Mouse (Mus musculus) 3T3-L1 (cell line): ENCODE data around the gene Sugp1.
"Not testable (repeated sequence)": the region's sequence is repeated elsewhere in the genome, so short reads cannot be mapped to it uniquely, and the experiment has no call there.

Experiments
- DNase-seq: peaks from one replicate; pipeline ENCODE4 v3.0.0-alpha.2; 2015; ENCODE audit warnings: low read depth, low spot score

Sugp1 gene

GRCm38 (mm10) chr8:70042583-70043455, at the start of gene Sugp1, which contains the start of gene Mau2:
TSS of gene Sugp1 (plus strand) at chr8:70042813.
TSS of gene Mau2 (minus strand) at chr8:70042734.
- DNase-seq: peak; percentile 99

- DNase-seq: no peak
Measured at GRCm38 (mm10) chr8:69995422-69995775, 47.2 kb upstream of the Sugp1 start.

DNA sequence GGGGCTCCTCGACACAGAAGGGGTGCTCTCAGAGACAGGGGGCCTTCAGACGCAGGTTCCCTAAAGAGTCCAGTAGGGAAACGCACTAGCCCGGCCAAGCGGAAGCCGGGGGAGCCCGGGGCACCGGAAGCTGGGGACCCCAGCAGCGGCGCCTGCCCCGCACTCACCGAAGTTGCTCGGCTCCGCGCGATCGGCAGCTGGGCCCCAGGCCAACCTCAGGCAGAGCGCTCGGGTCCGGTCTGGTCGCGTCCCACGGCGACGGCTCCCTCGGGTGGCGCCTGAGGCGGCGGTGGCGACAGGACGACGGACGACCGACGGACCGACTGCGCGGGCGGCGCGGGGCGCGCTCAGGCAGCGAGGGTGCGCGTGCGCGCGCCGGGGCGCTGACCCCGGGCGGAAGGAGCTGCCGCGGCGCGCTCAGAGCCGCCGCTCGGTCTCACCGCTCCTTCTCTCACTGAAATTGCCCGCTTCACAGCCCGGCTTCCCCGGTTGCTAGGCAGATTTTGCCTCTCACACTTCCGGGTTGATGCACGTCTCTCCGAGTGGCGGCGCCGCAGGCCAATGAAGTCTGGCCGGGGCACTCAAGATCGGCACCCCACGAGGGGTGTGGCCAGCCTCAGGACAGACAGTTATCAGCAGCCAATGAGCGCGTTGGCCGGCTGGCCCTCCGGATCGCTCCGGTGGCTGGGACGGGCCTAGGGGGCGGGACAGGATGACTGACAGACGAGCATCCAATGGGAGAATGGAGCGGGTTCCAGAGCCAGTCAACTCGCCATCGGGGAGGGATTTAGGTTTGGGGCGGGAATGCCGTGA, 46.6 kb upstream of the Sugp1 start, which contains the start of gene Gatad2a:
Gene Gatad2a, minus strand, starts transcription at position 609 of the 813 bp plus-strand sequence.
- DNase-seq: peak; percentile 100

GRCm38 (mm10) chr8:69996589-69997285, 45.9 kb upstream of the Sugp1 start:
- no peak for DNase-seq

DNA sequence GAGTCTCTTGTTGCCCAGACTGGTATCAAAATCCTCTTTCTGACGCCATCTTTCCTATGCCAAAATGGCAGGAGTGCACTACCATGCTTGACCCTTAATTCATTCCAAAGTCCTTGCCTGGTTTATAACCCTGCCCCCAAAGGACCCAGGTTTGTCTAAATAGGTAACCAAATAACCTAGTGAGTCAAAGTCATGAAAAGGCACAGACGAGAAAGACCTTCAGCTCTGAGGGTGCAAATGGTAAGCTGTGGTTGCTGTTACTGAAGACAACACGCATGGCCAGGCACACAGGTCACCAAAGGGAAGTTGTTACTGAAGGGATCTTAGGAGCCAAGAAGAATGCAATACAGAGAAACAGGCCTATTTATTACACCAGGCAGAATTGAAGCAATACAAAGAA, 43.9 kb upstream of the Sugp1 start:
- no peak for DNase-seq

DNA sequence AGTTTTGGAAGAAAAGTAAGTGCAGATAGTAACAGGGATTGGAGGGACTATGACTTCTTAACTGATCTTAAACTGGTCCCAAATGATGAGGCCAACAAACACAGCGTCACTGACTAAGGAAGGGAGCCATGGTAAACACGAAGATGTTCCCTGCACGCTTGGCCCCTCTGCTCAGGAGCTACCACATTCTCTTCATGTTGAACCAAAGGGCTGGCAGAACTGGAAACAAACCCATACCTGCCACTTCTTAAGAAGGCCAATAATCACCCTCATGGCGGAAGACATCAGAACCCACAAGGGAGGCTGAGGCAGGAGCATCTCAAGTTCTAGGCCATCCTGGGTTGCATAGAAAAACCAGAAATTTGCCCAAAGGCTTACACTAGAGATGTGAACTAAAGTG, 43.4 kb upstream of the Sugp1 start:
- no peak for DNase-seq

DNA sequence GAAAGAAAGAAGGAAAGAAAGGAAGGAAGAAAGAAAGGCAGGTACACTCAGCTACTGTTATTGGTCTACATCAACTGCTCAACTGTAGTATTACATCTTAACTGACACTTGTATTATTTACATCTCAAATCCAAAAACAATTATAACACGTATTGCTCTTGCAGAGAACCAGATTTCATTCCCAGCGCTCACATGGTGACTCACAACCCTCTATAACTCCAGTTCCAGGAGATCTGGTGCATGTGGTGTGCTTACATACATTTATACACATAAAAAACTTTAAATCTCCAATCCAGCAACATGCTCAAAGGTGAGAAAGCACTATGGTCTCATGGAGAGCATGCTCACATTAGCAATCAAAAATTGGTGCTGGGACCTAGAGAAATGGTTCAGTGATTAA, 42.4 kb upstream of the Sugp1 start:
- peak; percentile 56 for DNase-seq

- DNase-seq: peak; percentile 90
Measured at GRCm38 (mm10) chr8:70001176-70001891, 41.3 kb upstream of the Sugp1 start.

DNA sequence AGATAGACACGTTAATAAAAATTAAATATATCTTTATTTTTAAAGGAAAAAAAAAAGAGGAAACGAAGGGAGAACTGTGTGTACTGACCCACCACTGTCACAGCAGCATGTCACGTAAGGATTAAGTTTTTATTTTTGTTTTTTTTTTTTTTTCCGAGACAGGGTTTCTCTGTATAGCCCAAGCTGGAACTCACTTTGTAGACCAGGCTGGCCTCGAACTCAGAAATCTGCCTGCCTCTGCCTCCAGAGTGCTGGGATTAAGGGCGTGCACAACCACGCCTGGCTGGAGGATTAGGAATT, 40.8 kb upstream of the Sugp1 start:
- DNase-seq: not testable (repeated sequence)

GRCm38 (mm10) chr8:70003204-70003657, 39.4 kb upstream of the Sugp1 start:
- no peak for DNase-seq

GRCm38 (mm10) chr8:70004345-70004744, 38.3 kb upstream of the Sugp1 start:
- no peak for DNase-seq

DNA sequence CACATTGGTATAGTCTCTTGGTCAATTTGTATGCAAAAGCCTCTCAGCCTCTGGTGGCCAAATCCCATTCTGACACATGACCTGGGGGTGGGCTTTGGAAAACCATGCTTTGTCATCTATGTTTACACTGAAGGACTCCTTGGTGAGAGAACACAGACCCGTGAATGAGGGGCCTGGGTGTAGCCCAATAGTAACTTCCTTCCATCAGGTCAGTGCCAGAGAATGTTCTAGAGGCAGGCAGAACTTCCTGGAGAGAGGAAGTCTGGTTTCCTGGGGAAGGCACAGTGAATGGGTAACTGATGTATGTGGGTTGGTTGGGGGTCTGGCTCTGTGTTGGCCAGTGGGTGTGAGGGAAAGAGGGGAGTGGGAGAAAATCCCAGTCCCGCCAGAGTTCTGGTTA, 37.4 kb upstream of the Sugp1 start:
- no peak for DNase-seq

DNA sequence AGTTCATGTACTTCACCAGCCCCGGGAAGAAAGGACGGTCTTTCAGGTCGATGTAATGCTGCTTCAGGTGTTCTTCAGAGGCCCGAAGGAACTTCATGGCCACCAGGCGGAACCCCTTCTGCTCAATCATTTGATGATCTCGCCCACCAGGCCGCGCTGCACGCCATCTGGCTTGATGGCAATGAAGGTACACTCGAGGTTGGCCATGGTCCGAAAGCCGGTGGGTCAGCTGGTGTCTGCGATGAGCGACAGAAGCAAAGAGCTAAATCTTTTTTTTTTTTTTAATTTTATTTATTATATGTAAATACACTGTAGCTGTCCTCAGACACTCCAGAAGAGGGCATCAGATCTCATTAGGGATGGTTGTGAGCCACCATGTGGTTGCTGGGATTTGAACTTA, 31.8 kb upstream of the Sugp1 start:
- not testable (repeated sequence) for DNase-seq

DNA sequence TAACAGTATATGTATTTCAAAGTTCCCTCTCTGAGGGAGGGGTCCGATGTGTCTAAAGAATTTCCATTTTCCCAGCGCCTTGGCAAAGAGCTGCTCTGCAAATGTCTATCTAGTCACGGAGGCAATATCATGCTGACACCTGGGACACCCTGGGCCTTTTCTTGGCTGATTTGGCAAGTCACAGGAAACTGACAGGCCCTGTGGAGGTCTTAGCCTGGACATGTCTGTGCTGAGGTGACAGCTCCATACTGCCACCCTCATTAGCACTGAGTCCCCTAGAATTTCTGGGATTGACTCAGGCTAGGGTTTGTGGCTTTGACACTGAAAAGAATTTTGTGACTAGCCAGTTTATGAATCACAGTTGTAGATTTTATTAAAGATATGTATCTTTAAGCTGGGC, 30.3 kb upstream of the Sugp1 start:
- no peak for DNase-seq

- peak; percentile 27 for DNase-seq
Measured at GRCm38 (mm10) chr8:70012763-70013162, 29.9 kb upstream of the Sugp1 start.

DNA sequence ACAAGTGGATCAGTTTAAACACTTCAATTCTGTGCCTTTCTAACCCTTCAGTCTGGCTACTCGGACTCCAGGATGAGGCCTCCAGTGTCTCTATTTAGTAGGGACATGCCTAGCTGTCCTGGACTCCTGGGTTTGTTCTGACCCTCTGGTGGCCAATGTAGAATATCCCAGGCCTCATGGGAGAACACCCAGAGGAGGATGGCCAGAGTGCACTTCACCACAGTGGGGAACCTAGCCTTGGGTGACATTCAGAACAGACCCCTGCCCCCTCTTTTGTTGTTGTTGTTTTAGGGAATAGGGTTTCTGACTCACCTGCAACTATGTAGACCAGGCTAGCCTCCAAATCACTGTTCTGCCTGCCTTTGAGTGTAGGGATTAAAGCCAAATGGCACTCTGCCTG, 27.6 kb upstream of the Sugp1 start:
- DNase-seq: no peak

DNA sequence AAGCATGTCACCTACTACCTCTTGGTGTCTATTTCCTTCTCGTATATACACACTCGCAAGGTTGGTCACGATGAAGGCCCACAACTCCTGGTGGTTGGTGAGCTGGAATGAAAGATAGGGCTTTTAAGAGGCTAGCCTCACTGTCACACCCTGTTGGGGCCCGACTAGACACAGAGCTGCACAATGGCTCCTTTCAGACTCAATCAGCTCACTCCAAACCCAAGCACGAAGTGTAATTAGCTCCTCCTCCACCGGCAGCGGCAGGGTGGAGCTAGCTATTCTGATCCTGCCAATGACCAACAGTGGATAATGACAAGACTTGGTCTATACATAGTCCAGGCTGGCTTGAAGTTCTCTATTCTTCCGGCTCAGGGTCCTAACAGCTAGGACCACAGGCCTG, 19.0 kb upstream of the Sugp1 start:
- no peak for DNase-seq

DNA sequence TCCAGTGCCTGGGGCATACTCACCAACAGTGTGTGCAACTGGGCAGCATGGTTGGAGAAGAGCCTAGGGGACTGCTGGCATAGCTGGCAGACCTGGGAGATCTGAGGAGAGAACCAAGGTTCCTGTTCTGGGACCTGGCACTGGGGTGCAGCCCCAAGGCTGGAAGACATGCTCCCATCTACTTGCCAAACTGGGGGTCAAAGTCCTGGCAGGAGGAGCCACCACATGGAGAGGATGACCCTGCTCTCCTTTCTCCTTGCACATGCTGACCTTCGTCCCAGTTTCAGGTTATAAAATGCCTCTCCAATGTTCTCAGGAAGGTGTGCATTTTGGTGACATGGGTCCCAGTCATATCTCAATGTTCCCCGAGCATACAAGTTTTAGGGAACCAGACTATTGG, 16.5 kb upstream of the Sugp1 start:
- no peak for DNase-seq

DNA sequence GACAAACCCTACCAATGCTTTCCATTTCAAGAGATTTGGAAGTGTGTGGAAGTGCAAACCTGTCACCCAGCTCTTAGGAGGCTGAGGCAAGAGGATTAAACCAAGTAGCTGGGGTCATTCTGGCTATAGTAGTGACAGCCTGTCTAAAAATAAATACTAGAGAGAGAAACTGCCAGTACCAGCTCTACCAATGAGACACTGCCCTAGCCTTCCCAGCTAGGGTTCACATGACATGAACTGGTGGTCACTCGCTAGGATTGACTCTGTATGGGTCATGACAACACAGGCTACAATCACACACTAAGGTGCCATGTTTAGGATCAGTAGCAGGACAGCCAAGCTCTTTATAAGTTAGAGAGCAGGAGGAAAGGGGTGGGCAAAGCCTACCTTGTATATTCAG, 12.4 kb upstream of the Sugp1 start:
- no peak for DNase-seq

DNA sequence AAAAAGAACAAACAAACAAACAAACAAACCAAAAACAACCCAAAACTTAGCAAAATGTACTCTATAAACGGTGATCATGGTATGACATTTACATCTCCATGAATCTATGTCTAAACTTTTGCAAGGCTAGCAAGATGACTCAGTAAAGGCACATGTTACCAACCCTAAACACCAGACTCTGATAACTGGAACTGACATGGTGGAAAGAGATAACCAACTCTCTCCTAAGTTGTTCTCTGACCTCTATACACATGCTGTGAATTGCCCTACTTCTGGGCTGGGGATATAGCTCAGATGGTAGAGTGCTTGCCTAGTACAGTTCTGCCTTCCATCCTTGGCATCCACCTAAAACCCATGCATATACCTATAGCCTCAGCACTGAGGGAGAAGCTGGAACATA, 4.6 kb upstream of the Sugp1 start:
- DNase-seq: no peak

DNA sequence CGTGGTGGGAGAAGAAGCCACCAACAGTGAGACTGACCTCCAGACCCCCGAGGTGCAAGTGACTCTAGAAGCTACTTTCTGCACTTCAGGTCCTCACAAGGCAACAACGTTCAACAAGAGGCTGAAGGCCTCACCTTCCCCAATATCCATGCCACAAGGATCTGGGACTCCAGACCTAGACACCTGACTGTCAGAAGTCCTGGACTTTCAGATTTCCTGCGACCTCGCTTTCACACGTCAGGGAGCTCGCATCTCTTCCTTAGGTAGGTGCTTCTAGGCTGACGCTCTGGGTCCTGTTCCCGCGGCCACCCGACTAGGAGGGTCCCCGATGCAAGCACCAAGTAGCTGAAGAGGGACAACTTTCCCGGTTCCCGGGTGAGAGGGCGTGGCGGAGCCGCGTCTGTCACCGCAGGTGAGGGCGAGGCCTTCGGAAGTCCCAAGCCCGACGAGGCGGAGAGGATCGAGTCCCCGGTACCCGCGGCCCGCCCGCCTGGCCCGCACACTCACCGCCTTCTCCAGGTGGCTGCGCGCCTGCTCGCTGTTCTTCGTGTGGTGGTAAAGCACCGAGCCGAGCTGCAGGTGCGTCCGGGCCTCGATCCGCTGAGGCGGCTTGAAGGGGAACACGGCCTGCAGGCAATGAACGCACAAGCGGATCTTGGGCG, 597 bp upstream of the Sugp1 start:
- DNase-seq: peak; percentile 36
